Mouse (Mus musculus): ENCODE measurements at regions not wholly inside any gene's neighbourhood (a gene's known extent, or its start where the extent isn't known, plus 50 kb on each side); places are given as distances from the start of the nearest gene placed in this dataset.

DNA sequence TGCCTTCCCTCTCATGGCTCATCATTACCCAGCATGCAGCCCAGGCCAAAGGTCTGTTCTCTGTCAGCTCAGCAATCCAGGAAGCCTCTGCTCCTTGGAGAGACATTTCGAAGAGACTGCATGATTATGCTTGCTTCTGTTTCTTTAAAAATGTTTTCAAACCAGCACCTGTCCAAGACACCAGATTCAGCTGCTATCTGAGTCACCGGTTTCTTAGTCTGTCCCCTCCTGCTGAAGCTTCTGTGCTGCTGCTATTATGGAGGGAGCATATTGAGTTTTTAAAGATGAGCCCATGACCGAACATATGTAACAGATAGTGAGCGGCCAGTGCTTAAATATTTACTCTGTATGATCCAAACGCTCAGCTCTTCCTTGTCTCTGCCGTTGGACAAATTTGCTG, 506.2 kb downstream of the Med13l start:
- no peak for DNase-seq

DNA sequence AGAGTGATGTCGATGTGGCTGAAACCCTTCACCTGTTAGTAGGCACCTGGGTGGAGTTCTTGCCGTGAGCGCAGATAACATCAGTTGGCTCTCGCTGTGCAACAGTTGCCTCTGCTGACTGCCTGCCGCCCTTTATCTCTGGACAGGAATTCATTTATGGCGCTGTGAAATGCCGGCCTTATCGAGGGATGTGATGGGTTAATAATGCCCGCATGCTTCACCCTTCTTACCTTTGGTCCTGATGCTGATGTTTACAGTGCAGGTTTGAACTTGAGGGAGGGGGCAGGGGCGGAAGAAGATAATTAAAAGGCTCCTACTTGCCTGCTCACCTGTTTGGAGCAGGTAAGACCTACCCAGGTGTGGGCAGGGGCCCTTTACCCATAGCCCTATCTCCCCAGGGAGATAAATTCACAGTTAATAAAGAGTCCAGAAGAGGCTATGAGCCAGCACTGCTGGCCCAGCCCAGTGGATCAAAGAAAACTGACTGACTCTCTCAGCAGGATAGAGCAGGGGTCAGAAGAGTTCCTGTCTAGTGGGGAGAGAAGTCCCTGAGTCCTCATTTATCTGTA, 509.4 kb downstream of the Med13l start:
- no peak for DNase-seq

DNA sequence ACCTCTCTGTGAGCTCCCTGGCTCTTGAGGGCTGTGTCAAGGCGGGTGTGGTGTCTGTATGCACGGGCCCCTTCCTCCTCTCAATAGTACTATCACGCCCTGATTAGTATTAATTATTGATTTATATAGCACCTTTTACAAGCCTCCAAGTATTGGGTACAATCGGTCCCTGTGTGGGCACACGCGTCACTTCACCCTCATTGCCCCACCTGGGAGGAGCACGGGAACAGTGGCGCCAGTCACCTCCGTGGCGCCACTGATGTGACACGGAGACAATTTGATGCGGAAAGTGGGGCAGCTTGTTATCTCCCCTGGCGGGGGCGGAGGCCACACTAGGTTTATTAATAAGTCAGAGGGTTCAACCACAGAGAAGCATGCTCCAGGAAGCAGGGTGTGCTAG, 512.2 kb downstream of the Med13l start:
- no peak for DNase-seq

DNA sequence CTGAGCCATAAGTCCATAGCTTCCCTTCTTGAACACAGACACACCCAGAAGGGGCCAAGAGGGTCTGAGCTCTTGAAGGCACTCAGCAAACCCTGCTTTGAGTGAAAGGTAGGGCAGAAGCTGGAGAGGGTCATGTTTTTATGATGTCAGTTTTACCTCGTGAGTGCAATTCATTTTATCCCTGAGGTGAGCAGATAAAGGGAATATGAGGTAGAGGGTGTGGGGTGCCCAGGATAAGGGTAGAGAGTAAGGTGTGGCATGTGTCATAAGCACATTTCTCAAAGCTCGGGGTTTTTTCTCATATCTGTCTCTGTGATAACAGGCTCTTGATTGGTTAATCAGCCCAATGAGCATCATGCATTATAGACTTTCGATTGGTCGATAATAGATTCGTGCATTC, 520.3 kb downstream of the Med13l start:
- DNase-seq, result no peak

DNA sequence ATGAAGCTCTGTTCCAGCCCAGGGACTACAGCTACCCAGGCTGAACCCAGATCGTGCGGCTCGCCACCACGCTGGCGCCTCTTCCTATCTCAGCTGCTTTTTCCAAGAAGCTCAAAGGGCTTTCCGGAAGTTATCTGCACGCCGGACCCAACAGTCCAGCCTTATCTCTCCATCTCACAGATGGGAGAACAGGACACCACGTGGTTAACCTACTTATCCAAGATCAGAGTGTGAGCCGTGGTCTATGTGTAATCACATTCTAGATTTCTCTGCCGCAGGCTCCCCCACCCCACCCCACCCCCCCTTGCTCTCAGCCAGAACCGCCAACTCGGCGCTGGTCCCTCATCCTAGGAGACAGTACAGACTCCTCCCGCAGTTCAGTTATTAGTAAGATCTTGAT, 522.4 kb downstream of the Med13l start:
- DNase-seq, result peak; percentile 38

DNA sequence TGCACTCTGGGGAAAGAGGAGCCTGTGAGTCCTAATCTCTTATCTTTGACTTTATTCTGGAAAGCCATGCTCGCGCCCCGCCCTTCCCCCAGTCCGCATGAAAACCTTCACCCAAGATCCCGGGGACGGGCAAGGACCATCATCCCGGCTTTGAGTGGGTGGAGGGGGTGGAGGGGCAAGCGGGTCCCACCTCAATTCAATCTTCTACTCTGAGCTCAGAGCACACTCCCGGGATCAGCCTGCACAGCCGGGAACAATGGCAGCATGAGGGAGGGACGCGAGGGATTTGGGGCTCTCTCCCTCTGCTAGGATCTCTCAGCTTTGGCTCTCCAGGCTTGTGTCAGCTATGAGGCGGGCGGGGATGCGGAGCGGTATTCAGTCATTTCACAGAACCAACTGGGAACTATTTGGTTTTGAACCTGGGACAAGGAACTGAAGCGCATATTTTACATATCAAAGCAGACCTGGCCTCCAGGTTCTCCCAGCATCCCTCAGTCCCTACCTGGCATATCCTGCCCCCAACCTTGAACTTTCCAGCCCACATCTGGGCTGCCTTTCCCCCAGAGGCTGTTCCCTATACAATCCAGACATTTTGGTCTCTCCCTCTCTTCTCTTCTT, 537.2 kb downstream of the Med13l start:
- DNase-seq, result peak; percentile 67

DNA sequence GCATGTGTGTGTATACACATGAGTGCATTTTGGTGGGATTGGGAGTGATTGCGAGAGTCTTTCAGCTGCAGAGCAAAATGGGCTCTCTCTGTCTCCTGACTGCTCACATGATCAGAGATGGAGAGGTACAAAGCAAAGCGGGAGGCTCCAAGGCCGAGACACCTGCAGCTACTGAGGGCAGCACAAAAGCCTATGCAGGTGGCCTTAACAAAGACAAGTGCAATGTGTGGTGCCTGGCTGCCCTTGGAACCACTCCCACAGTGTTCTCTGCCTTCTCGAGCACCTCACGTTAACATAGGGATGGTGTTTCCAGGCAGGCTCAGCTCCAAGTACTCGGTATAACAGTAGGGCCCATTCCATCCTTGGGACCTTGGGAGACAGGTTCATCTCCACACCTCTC, 539.3 kb downstream of the Med13l start:
- DNase-seq, result no peak

DNA sequence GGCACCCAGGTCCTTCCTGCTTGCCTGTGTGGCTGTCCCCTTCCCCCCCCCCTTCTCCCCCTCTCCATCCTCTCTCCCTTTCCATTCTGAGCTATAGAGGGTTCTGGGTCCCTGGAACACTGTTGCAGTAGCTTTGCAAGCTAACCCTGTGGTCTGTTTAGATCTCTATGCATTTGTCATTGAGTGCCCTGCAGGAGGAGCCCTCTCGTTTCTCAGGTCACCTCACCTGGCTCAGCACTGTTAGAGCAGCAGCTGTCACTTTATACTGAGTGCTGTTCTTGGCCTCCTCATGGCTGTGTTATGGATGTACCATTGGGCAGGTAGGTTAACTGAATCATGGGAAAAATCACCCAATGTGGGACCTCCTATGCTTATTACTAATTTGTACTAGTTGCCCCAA, 543.0 kb downstream of the Med13l start:
- DNase-seq, result no peak

DNA sequence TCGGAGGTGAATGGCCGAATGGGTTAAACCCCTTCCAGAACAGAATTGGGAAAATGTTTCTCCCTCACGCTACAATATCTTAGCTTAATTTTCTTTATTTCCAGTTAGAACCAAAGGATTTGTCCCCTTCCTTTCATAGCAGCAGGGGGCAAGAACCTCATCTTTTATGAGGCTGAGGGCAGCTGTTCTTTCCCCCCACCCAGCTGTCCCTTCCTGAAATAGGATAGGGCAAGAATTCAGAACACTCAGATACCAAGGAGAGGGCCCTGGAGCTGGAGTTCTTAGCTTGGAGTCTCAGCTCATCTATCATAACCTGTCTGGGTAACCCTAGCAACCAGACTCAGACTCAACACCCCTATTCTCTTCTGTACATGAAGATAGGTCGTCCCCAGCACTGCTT, 547.4 kb downstream of the Med13l start:
- DNase-seq, result no peak

DNA sequence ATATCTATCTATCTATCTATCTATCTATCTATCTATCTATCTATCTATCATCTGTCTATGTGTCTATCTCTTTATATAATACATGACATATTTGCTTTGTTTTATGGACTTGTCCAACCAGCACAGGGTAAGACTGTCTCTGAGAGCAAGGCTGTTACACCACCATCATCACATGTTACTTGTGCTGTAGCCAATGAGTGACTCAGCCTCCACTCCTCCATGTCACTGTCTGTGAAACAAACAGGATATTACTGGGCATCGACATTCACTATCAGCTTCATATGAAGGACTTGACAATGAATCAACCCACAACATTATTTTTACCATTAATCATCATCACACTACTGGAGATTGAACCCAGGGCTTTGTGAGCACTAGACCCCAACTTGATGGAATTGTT, 549.0 kb downstream of the Med13l start:
- DNase-seq, result no peak

DNA sequence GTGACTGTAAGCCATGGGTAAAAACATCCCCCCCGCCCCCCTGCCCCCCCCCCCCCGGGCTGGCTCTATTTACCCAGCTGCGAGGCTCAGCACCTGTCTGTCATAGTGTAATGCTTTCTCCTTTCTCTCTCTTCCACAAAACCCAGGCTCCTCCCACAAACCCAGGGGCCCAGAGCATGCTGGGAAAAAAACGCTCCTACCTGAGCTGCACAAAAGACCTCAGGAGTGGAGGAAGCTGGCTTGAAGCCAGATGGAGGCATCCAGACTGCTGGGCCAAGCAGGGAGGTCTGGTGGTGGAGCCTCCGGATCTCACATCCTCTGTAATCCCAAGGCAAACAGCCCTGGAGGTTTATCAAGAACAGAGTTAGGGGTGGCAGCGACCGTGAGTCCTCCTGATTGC, 553.6 kb downstream of the Med13l start:
- peak; percentile 33 for DNase-seq

DNA sequence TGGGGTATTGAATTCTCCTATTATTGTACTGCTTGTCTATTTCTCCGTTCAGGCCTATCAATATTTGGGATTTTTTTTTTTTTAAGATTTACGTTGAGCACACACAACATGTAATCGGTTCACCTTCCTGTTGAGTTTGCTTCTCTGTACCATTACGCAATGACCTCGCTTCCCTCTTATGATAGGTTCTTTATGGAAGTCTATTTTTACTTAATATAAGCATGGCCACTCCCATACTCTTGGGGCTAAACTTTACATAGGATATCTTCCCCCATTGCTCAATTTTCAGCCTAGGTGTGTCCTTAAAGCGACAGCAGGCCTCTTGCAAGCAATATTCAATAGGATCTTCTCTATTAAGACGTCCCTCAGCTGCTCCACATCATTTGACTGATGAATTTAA, 544.7 kb upstream of the Tbx3 start:
- DNase-seq, result no peak

DNA sequence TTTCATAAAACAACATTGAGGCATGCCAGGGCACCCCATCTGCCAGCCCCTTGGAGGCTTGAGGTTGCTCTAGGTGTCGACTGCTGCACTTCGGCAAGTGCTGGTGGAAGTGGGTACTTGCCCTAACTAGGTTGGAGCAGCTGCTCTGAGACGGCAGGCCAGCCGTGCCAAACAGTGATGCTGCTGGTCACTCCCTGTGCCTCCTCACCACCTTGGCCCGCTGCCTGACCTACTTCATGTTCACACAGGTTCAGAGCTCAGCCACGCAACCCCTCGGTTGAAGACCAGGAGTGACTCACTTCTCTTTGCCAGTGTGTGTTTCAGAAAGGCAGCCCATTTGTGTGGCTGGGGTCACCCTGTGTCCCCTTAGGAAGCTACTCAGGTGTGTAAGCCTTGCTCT, 540.3 kb upstream of the Tbx3 start:
- no peak for DNase-seq

DNA sequence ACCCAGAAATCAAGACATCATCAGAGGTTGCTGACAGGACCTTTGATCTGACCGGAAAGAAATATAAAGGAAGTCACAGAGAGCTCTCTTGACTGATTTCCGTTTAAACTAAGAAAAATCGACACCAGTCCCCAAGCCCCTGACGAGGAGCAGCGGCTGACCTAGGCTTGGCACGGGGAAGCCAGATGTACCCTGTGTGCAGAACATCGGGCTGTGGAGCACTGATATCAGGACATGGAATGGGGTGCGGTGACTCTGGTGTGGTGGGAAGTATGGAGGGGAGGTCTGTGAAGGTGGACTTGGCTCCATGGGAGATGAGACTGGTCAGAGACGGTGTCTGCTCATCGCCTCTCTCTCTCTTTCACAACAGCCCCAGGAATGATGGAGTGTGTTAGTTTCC, 539.0 kb upstream of the Tbx3 start:
- DNase-seq, result no peak

DNA sequence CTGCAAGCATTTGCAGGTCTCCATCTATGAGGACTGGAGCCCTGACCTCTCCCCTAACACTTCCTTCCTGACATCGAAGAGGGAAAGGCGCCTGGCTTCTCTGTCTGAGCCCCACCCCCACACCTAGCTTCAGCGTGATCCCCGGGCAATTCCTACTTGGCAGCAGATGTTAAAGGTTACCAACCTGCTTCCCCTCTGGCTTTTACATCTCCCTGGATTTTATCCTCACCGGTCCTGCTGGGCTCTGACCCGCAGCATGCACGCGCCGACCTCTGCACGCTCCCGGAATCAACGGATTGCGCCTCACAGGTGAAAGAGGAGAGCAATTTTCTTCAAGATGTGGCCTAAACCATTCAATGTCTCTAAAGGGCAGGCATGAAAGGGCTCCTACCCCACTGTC, 537.1 kb upstream of the Tbx3 start:
- DNase-seq, result no peak

DNA sequence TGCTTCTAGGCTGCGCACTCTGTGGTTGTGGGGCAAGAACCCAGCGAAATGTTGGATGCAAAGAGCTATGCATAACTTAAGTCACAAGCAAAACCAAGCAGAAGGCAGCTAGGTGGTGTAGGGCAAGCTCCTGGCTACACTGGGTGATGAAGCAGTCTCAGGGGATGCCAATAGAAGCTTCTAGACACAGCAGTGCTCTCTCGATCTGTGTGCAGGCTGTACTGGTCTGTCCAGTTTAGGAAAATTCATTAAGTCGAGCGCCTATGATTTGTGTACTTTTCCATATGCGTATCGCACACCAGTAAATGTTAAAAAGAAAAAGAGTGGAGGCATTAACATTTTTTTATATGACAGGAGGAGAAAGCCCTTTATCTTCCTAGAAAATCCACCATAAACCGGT, 533.6 kb upstream of the Tbx3 start:
- no peak for DNase-seq

DNA sequence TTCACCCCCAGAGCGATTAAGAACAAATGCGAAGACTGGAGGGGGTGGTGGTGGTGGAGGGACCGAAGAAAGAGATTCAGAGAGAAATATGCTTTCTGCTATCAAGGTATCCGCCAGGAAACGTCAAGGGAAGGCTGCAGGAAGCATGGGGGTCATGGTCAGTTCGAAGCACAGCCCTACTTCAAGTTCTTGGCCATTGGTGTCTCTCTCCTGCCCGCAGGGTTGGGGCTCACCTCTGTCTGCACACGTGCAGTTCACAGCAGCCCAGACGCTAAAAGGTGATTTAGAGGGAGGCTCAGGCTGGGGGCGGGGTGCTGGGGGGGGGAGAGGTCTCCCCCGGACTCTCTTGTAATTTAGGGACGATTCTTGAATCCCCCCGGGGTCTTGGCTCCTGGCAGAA, 533.1 kb upstream of the Tbx3 start:
- DNase-seq, result no peak

DNA sequence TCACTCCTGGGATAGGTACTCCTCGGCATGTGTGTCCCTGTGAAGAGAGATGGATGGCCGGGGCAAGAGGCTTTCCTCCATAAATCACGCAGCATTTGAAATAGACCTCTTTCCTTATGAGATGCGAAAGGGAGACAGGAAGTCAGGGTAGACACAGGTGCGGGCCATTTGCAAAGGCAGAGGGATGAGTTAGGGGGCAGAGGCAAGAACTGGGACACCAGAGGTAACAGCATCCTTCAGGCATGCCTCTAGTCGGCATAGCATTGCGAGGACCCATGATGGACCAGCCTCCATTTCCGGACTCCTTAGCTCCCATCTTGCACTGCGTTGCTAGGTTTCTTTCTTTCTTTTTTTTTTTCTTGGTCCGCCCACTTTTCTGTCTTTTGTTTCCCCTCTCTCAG, 532.6 kb upstream of the Tbx3 start:
- DNase-seq, result no peak

DNA sequence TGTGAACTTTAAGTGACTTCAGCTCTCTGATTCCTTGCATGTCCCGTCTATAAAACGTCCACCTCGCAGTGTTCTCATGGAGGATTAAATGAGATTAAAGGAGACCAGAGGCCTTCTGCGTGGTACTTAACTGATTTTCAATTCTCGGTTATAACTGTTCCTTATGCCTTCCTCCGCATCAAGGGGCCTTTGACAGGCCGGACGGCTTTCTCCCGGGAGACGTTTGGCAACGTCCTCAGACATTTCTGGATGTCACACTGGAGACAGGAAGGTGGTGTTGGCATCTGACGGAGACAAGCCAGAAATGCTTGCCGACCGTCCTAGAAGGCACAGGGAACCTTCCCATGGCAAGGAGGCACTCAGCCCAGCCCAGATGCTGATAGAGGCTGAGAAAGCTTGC, 532.2 kb upstream of the Tbx3 start:
- no peak for DNase-seq

DNA sequence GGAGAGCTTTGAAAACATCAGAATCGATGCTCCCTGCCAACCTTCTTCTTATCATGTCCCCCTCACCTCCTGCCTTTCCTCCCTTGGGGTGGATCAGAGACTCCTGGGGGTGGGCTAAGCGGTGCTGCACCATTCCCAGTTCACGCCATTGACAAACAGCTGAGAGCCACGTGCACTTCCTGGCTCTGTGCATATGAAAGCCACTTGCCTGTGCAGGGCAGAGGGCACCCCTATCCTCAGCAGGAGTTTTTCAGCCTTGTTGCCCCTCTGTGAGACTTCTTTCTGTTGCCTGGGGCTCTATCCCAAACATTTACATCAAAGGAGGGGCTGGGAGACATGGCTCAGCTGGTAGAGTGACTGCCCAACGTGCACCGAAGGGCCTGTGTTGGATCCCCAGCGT, 531.1 kb upstream of the Tbx3 start:
- no peak for DNase-seq

DNA sequence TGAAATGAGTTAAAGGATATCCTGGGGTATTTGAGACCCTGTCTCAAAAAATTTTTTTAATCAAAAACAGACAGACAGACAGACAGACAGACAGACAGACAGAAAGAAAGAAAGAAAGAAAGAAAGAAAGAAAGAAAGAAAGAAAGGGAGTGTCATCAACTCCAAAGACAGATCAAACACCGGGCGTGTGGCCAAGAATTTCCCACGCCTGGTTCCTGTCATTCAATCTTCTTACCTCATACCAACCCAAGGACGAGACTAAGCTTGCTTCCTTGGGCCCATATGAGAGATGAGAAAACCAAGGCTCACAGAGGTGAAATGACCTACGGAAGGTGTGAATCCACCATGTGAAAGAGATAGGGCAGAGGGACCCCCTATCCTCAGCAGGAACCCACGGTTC, 530.7 kb upstream of the Tbx3 start:
- DNase-seq, result no peak

DNA sequence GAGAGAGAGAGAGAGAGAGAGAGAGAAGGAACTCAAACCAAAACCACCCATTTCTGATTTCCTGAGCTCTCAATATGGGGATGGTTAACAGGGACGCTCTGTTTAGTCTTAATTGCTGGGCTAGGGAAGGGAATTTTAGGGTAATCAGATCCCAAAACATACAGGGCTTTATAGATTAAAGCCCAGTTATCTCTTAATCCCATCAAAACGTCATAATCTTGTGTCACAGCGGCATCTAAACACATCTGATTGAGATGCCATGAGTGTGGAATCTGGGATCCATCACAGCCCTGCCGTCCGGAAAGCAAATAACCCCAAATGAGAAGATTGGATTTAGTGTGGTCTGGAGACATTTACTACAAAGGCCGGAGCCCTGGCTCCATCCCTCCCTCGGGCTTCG, 527.1 kb upstream of the Tbx3 start:
- no peak for DNase-seq

DNA sequence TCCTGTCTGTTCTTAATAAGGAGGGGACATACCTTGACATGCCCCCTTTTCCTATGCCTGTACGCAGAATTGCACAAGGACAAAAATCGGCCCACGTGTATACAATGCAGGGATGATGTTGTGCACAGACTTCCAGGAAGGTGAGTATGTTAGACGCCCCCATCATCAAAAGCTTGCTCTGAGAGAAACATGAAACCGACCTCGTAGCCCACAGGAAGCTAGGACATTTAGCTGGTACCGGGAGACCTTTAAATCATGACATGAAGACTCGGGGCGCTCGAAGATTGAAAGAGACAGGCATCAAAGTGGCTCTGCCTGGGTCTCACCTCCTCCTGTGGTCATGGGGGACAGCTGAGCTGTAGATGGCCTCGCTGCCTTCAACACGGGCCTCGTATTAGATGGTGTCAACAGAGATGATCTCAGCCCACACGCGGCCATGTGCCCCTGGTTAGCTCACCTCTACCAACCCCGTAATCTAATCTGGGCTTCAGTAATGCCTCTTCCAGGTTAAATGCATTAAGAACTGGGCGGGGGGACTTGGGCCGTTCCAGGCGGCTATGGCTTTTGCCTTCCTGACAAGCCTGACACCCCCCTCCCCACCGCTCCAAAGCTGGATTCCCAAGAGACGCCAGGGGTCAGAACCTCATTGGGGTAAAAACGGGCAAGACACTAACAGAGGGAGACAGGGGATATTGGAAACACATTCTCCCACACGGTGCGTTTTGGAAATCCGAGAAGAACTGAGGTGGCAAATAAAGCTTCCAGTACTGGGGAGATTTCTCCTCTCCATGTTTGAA, 520.9 kb upstream of the Tbx3 start:
- no peak for DNase-seq

DNA sequence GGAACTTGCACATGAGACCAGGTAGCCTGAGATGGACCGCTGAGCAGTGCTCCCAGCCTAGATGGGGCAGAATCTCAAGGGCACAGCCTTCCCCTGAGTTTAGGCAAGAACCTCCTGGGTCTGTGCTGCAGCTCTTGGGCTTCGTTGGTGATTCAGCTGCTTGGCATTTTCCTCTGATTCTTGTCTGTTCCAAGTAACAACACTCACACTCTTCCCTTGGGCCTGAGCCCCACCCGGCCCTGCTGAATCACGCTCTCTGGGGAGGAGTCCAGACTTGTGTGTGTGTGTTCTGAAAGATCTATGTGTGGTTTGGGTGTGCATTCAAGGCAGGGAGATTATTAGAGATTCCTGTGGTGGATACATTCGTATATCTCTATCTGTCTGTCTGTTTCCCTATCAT, 517.4 kb upstream of the Tbx3 start:
- DNase-seq, result no peak

DNA sequence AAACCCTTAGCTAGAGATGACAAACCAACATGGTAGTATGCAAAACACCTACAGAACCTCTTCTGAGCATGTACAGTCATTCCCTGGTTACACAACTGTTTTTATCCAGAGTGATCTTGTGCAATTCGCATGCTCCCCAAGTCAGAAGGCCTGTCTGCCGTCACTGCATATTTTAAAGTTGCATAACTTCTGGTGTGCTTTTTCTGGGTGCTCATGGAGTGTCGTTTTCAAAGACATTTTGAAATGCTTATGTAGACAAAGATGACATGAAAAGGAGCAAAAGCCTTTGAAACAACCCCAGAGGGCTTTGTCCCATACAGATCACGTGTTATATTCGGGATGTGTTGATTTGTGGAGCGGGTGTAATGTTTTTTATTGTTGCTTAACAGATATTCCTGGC, 513.8 kb upstream of the Tbx3 start:
- DNase-seq, result no peak
